Mouse (Mus musculus) cerebellum, postnatal 14 days (tissue): Measurements from ENCODE around the gene Zfp3.
A peak's percentile ranks its signal among the peaks of the same experiment; 100 is the strongest.

Source experiments
- DNase-seq, 2 experiments: peaks; one replicate each; pipeline ENCODE4 v3.0.0; 2021; ENCODE audit warnings: mixed read lengths in 2 of 2

Gene Zfp3

DNA sequence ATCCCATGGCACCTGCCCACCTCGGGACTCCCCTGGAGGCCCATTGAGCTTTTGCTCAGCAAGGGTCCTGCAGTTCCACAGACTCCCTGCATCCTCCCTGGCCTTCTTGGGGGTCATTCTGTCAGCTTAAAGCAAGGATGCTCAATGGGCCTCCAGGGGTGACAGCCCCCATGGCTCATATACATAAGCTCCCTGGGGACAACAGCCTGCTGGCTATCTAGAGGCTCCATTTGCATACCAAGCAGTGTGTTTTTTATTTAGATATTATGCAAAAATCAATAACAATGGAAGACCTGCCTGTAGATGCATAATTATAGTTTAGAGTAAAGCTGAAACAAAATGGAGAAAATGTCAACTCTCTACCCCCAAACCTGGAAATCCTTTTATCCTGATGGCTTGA is 45.0 kb downstream of the Zfp3 start:
- no peak for DNase-seq

DNA sequence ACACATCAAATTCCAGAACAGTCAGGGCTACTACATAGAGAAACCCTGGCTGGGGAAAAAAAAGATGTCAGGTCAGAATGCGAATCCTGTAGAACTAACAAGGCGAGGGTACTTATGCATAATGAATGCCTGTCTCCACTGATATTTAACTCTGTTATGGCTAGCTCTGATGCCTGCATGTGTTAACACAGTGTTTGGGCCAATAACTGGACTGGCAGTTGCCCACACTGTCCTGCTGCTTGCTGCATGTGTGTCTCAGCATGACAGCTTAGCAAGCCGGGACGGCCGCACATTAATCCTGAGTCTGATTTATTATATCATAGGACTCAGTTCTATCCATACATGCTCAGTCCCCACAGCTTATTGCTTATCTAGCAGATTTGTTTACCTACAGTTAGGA is 47.0 kb downstream of the Zfp3 start:
- peak; percentile 20 to 35 for DNase-seq

GRCm38 (mm10) chr11:70811471-70812240 is 47.6 kb downstream of the Zfp3 start:
- DNase-seq, result peak; percentile 77 to 79

GRCm38 (mm10) chr11:70812365-70812764 is 48.4 kb downstream of the Zfp3 start, which contains the start of gene Scimp:
Scimp (minus strand) TSS chr11:70812586.
- peak in 1 of 2 experiments; percentile 11 for DNase-seq

GRCm38 (mm10) chr11:70815071-70815470 is 51.1 kb downstream of the Zfp3 start:
- DNase-seq, result no peak

DNA sequence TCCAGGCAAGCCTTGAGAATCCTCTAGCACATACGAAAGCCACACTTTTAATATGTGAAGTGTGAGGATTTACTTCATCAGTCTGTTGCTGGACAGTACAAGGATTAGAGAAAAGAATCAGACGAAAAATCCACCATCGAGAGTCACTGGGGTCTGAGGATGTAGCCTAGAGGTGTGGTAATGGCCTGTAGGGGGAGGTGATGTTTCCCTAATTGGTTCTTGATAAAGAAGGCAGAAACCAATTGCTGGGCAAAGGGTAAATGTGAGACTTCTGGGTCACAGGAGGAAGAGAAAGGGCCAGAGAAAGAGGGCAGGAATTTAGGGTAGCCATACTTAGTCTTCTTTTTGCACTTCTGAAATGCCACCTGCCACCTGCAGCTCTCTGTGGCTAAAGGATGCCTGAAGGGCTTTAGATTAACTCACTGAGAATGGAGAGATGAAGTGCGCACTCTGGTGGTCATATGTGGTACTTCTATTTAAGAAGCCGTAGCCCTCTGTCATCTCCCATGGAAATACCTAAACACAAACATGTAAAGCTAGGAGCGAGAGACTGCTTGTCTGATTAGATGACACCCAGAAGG is 51.6 kb downstream of the Zfp3 start:
- DNase-seq, result peak; percentile 77 to 79

DNA sequence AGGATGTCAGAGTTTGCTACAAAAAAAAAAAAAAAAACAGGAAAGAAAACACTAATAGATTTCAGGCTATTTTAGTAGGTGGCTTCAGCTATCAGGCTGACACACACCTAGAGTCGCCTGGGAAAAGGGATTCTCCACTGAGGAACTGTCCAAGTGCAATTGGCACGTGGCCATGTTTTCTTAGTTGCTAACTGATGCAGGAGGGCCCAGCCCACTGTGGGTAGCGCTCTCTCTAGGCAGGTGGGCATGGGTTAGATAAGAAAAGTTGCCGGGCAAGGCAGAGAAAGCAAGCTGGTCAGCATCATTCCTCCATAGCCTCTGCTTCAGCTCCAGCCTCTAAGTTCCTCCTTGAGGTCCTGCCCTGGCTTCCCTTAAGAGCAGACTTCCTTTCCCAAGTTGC is 52.8 kb downstream of the Zfp3 start:
- peak in 1 of 2 experiments; percentile 23 for DNase-seq

DNA sequence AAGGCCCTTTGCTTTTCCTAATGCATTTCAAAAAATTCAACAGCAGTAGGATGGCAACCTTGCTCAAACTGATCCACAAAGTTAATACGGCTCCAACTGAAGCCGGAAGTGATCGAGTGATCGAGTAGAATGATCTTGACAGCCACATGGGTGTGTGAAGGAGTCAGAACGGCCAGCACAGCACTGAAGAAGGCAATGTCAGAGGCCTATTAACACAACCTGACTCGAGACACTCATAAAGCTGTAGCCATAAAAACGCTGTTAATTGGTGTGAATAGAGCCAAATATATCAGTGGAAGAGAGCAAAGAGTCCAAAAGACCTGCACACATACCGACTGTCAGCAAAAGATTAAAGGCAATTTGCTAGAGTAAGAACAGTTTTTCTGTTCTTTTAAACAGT is 56.1 kb downstream of the Zfp3 start:
- no peak for DNase-seq

GRCm38 (mm10) chr11:70821728-70822591 is 58.0 kb downstream of the Zfp3 start:
- peak; percentile 73 to 80 for DNase-seq
